Mouse (Mus musculus): ENCODE results near the gene C1qtnf6. TPM values are rescaled to one million over a fixed set of nuclear protein-coding genes. Genes with fewer than 3 reads are reported as not detected.

Gene C1qtnf6
- 0.23 and 0.33 TPM in 2 replicates for polyA plus RNA-seq (2021; fragmentation: Nextera tagmentation)
- long read RNA-seq, experiment 1: 0 reads
- long read RNA-seq, experiment 2: 0 reads

DNA sequence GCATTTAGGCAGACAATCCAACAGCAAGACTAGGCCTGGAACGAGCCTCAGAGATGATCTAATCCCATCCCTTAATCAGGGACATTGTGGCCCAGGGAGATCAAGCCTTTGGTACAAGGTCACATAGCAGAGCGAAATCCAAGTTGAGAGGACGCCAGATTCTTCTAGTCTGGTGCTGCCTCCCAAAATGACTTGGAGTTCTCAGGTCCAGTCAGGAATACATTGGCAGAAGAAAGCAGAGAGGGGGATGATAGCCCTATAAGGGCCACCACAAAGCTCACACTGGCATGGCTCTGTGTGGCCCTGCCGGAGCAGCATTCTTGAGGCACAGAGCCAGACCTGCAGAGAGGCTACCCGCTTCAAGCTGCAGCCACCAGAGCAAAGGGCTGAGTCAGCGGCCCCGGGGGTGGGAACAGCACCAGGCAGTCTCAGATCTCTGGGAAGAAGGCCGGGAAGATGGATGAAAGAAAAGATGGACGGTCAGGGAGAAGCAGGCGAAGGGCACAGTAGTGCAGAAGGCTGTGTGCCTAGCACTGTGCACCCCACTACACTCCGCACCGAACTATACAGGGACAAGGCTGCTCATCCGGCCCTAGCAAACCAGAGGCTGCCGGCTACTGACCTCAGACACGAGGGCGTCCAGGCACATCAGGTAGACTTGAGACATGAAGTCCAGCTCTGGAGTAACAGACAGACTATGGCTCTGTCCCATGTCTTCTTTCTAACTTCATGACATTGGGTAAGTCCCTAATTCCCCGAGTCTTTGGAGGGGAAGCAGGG is at the start of gene C1qtnf6:
C1qtnf6 (minus strand) TSS at position 746 of the 780 bp plus-strand sequence.

DNA sequence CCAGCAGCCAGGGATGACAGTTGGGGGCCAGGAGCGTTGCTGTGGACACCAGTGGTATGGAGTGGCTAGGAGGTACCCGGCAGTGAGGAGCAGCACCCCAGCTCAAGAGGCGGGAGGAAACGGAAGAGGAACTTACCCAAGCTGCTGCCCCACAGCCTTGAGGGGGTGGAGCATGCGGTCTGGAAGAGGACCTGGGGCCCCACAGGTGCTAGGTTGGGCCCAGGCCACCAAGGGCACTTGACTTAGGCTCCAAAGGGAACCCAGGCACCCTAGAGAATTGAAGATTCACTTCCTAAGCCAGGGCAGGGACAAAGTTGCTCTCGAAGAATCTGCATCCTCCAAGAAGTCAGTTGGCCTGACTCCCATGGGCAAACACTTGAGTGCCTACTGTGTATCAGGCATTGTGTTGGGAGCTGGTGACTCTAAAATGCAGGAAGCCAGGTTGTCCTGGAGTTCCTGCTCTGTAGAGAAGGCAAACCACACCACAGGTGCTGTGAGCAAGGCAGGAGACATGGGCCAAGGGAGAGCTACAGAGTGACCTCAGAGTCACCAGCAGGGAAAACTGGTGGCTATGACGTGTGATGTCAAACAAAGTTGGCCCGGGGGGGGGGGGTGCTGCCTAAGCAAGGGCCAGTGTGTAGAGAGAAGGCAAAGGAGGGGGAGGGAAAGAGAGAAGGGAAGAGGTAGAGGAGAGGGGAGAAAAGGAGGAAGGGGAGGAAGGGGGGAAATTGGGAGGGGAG is 41.6 kb upstream of the C1qtnf6 start, which contains the start of gene Rac2:
Rac2 (minus strand) TSS at position 126 of the 740 bp plus-strand sequence.

DNA sequence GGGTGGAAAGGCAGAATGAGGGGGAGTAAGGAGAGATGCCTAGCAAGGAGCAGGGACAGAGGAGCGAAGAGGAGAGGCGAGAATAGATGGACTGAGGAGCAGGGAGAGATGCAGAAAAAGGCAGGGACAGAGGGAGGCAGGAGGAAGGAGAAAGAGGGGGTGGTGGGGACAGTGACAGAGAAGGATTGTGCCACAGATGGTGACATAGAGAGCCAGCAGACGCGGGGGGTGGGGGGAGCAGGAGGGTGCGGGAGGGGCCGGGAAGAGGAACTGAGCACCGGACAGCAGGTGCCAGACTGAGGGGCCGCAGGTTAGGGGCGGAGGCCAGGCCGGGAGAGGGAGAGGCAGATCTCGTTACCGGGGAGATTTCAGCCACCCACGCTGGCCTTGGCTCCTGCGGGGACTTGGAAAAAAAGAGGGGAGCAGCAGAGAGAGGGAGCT is 13.4 kb upstream of the C1qtnf6 start, which contains the start of gene Sstr3:
Sstr3 (minus strand) TSS at position 125 of the 441 bp plus-strand sequence.

GRCm38 (mm10) chr15:78494968-78495406 is 36.2 kb downstream of the C1qtnf6 start, which contains the start of gene Il2rb:
Gene Il2rb, minus strand, starts transcription at chr15:78495271.

Other genes with a start within 250 kb of the C1qtnf6 start
- 0.21 and 0.48 TPM in 2 replicates for gene Csf2rb2, start 225.7 kb downstream of the C1qtnf6 start, polyA plus RNA-seq (2021; fragmentation: Nextera tagmentation)
- gene Csf2rb, start 205.7 kb downstream of the C1qtnf6 start, polyA plus RNA-seq (2021; fragmentation: Nextera tagmentation): 0.68 and 0.89 TPM in 2 replicates
- gene Tex33, start 135.5 kb downstream of the C1qtnf6 start, polyA plus RNA-seq (2021; fragmentation: Nextera tagmentation): not detected in 2 replicates
- gene Tst, start 125.5 kb downstream of the C1qtnf6 start, polyA plus RNA-seq (2021; fragmentation: Nextera tagmentation): 97.1 and 101 TPM in 2 replicates
- 3.3 and 4.3 TPM in 2 replicates for gene Mpst, start 125.0 kb downstream of the C1qtnf6 start, polyA plus RNA-seq (2021; fragmentation: Nextera tagmentation)
- gene Kctd17, start 102.9 kb downstream of the C1qtnf6 start, polyA plus RNA-seq (2021; fragmentation: Nextera tagmentation): 34.9 and 167 TPM in 2 replicates
- gene Tmprss6, start 62.8 kb downstream of the C1qtnf6 start, polyA plus RNA-seq (2021; fragmentation: Nextera tagmentation): 0.93 and 1.1 TPM in 2 replicates
- 0.05 and 0.06 TPM in 2 replicates for gene Il2rb, start 36.1 kb downstream of the C1qtnf6 start, polyA plus RNA-seq (2021; fragmentation: Nextera tagmentation)
- gene Sstr3, start 13.3 kb upstream of the C1qtnf6 start, polyA plus RNA-seq (2021; fragmentation: Nextera tagmentation): 4.5 and 6.0 TPM in 2 replicates
- gene Rac2, start 41.4 kb upstream of the C1qtnf6 start, polyA plus RNA-seq (2021; fragmentation: Nextera tagmentation): 5.5 and 9.9 TPM in 2 replicates
- 3.1 and 3.8 TPM in 2 replicates for gene Cyth4, start 65.6 kb upstream of the C1qtnf6 start, polyA plus RNA-seq (2021; fragmentation: Nextera tagmentation)
- gene Elfn2, start 187.4 kb upstream of the C1qtnf6 start, polyA plus RNA-seq (2021; fragmentation: Nextera tagmentation): 8.0 and 9.8 TPM in 2 replicates
- 2.3 and 4.0 TPM in 2 replicates for gene Mfng, start 242.1 kb upstream of the C1qtnf6 start, polyA plus RNA-seq (2021; fragmentation: Nextera tagmentation)